Mouse (Mus musculus): ENCODE data around the gene Trip12. TPM values are rescaled to one million over a fixed set of nuclear protein-coding genes. Genes with fewer than 3 reads are reported as not detected.

The Trip12 gene
- polyA plus RNA-seq, 1 experiment from 2014 or later = 64.4 TPM

DNA sequence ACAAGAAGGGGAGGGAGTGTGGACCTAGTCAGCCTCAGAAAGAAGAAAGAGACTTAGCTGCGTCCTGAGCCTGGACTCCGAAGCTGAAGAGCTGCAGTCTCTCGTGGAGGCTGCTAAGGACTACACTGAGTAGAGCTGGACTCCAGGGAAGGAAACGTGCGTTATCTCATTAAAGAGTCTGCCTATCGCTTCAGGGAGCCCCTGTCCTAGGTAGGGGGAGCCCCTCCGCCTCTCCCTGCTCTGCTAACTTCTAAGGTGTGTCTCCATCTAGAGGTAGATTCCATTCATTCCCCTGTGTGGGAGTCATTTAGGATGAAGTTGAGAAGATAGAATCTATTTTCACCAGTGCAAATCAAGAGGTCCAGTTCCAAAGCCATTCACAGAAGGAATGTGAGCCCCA lies 29.2 kb upstream of the Trip12 start:
- Histone ChIP-seq H3K4me2 (ENCODE audit: low read length) (peak overlapping the region; percentile 23; the same call in 1 of the 2 replicates), H3K9ac (ENCODE audit: low read length) (no peak overlapping the region), H3K4me1 (ENCODE audit: control insufficient read depth in 2 of 2, insufficient read depth in 2 of 2, low read length in 2 of 2) (peaks cover 2 to 3% of the 10 kb centered on the region in 2 experiments; a peak in 2 of 4 replicates), H3K27me3 (ENCODE audit: control insufficient read depth, insufficient read depth, low read length) (no peaks in the 10 kb centered on the region), H3K9me3 (ENCODE audit: control insufficient read depth, low read length) (no peaks in the 10 kb centered on the region), H3K4me3 (ENCODE audit: control insufficient read depth in 1 of 2, insufficient read depth in 1 of 2, low read depth in 1 of 2, low read length in 2 of 2) (no peak overlapping the region), H3K27ac (replicated peaks in 1 of 2; ENCODE audit: control insufficient read depth in 1 of 2, insufficient read depth in 1 of 2, low read depth in 2 of 2, low read length in 2 of 2) (no peak overlapping the region), H3K36me3 (ENCODE audit: control insufficient read depth, insufficient read depth, low read length) (no peaks in the 10 kb centered on the region)
- 0 out of 2 replicates have a peak, but pooled peaks have one; percentile 26 for ATAC-seq (ENCODE audit: insufficient number of reproducible peaks, insufficient read depth, low FRiP score, low read depth)
- 20% methylated on average over 7 of the region's 7 CpGs for WGBS

DNA sequence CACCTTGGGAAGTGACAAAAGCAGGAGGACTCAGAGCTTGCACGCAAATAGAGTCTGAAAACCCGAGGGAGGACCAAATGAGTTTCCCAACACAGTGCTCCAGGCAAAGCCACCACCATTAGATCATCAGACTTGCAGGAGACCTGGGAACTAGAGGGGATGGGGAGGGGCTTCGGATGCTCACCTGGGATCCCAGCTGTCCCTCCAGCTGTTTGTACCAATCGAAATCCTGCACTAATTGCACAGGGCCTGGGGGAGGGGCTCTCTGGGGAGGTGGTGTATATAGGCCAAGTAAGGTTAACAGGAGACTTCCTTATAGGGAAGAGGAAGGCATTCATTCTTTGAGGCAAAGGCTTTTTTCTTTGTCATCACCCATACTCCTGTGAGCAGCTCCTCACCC lies 28.5 kb upstream of the Trip12 start:
- no peak overlapping the region for H3K27ac ChIP-seq (replicated peaks in 1 of 2; ENCODE audit: control insufficient read depth in 1 of 2, insufficient read depth in 1 of 2, low read depth in 2 of 2, low read length in 2 of 2)
- no peaks in the 10 kb centered on the region for H3K9me3 ChIP-seq (ENCODE audit: control insufficient read depth, low read length)
- no peaks in the 10 kb centered on the region for H3K27me3 ChIP-seq (ENCODE audit: control insufficient read depth, insufficient read depth, low read length)
- H3K36me3 ChIP-seq (ENCODE audit: control insufficient read depth, insufficient read depth, low read length) = no peaks in the 10 kb centered on the region
- no peak overlapping the region for H3K9ac ChIP-seq (ENCODE audit: low read length)
- no peak for ATAC-seq (ENCODE audit: insufficient number of reproducible peaks, insufficient read depth, low FRiP score, low read depth)
- 75% methylated on average over 4 of the region's 4 CpGs for WGBS
- peaks cover 4% of the 10 kb centered on the region in 2 experiments; a peak in 2 of 4 replicates for H3K4me1 ChIP-seq (ENCODE audit: control insufficient read depth in 2 of 2, insufficient read depth in 2 of 2, low read length in 2 of 2)
- no peak overlapping the region for H3K4me3 ChIP-seq (ENCODE audit: control insufficient read depth in 1 of 2, insufficient read depth in 1 of 2, low read depth in 1 of 2, low read length in 2 of 2)
- no peak overlapping the region for H3K4me2 ChIP-seq (ENCODE audit: low read length)

DNA sequence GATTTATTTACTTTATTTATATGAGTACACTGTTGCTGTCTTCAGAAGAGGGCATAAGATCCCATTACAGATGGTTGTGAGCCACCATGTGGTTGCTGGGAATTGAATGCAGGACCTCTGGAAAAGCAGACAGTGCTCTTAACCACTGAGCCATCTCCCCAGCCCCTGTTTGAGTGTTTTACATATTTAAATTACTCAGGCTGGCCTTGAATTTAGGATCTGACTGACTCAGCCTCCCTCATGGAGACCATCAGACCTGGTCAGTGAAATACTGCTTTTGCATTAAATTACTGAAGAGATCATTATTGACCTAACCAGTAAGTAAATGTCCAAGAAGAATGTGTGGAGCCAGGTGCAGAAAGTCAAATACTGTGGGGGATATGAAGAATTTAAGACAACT lies 28.0 kb upstream of the Trip12 start:
- no peak overlapping the region for H3K9ac ChIP-seq (ENCODE audit: low read length)
- no peaks in the 10 kb centered on the region for H3K9me3 ChIP-seq (ENCODE audit: control insufficient read depth, low read length)
- no peak overlapping the region for H3K4me2 ChIP-seq (ENCODE audit: low read length)

DNA sequence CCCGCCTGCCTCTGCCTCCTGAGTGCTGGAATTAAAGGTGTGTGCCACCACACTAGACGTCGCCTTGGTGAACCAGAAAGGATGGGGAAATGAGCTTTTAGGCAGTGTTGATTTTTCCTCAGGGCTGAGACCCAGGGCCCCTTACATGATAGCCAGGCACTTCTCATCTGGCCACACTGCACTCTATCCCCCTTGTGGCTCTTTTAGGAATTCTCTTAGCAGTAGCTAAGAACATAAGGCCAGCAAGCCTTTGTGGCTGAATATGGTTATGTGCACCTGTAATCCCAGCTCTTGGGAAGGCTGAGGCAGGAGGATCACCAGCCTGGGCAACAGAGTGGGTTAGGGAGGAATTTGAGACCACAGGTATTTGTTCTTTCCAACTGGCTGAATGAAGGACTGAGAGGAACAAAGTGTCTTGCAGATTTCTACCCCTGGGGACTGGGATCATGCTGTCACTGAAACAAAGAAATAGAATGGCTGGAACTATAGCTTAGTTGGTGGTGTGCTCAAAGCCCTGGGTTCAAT lies 26.5 kb upstream of the Trip12 start:
- H3K36me3 ChIP-seq (ENCODE audit: control insufficient read depth, insufficient read depth, low read length) = no peaks in the 10 kb centered on the region
- no peak overlapping the region for H3K27ac ChIP-seq (replicated peaks in 1 of 2; ENCODE audit: control insufficient read depth in 1 of 2, insufficient read depth in 1 of 2, low read depth in 2 of 2, low read length in 2 of 2)
- no peaks in the 10 kb centered on the region for H3K9me3 ChIP-seq (ENCODE audit: control insufficient read depth, low read length)
- no peak overlapping the region for H3K4me2 ChIP-seq (ENCODE audit: low read length)
- H3K4me3 ChIP-seq (ENCODE audit: control insufficient read depth in 1 of 2, insufficient read depth in 1 of 2, low read depth in 1 of 2, low read length in 2 of 2) = no peak overlapping the region
- 99% methylated on average over 3 of the region's 3 CpGs for WGBS
- no peak for ATAC-seq (ENCODE audit: insufficient number of reproducible peaks, insufficient read depth, low FRiP score, low read depth)
- peaks cover 4% of the 10 kb centered on the region in 2 experiments; a peak in 2 of 4 replicates for H3K4me1 ChIP-seq (ENCODE audit: control insufficient read depth in 2 of 2, insufficient read depth in 2 of 2, low read length in 2 of 2)
- no peaks in the 10 kb centered on the region for H3K27me3 ChIP-seq (ENCODE audit: control insufficient read depth, insufficient read depth, low read length)
- no peak overlapping the region for H3K9ac ChIP-seq (ENCODE audit: low read length)

More for the DNA sequence above, 28.0 kb upstream of the Trip12 start:
- Histone ChIP-seq H3K27me3 (ENCODE audit: control insufficient read depth, insufficient read depth, low read length) (no peaks in the 10 kb centered on the region), H3K4me3 (ENCODE audit: control insufficient read depth in 1 of 2, insufficient read depth in 1 of 2, low read depth in 1 of 2, low read length in 2 of 2) (no peak overlapping the region), H3K4me1 (ENCODE audit: control insufficient read depth in 2 of 2, insufficient read depth in 2 of 2, low read length in 2 of 2) (peaks cover 4% of the 10 kb centered on the region in 2 experiments; a peak in 2 of 4 replicates), H3K36me3 (ENCODE audit: control insufficient read depth, insufficient read depth, low read length) (no peaks in the 10 kb centered on the region), H3K27ac (replicated peaks in 1 of 2; ENCODE audit: control insufficient read depth in 1 of 2, insufficient read depth in 1 of 2, low read depth in 2 of 2, low read length in 2 of 2) (no peak overlapping the region)
- no peak for ATAC-seq (ENCODE audit: insufficient number of reproducible peaks, insufficient read depth, low FRiP score, low read depth)

DNA sequence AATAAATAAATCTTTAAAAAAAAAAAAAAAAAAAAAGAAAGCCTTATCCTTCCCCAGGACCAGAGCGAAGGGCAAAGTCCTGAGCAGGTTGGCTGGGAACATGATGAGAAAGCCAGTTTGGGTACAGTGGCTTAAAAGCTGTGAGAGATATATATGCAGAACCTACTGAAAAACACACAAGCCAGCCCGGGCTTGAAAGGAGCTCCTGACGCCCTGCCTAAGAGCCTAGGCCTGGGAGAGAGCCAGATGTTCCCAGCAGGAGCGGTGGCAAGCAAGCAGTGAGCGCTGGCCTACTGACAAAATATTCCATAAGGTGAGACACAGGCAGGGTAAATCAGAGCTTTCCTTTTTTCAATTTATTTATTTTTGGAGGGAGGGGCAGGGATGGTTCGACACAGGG lies 25.9 kb upstream of the Trip12 start:
- H3K9me3 ChIP-seq (ENCODE audit: control insufficient read depth, low read length) = no peaks in the 10 kb centered on the region
- H3K27me3 ChIP-seq (ENCODE audit: control insufficient read depth, insufficient read depth, low read length) = no peaks in the 10 kb centered on the region
- H3K4me2 ChIP-seq (ENCODE audit: low read length) = no peak overlapping the region
- H3K4me1 ChIP-seq (ENCODE audit: control insufficient read depth in 2 of 2, insufficient read depth in 2 of 2, low read length in 2 of 2) = peaks cover 4% of the 10 kb centered on the region in 2 experiments; a peak in 2 of 4 replicates
- no peak overlapping the region for H3K9ac ChIP-seq (ENCODE audit: low read length)
- no peak overlapping the region for H3K4me3 ChIP-seq (ENCODE audit: control insufficient read depth in 1 of 2, insufficient read depth in 1 of 2, low read depth in 1 of 2, low read length in 2 of 2)
- 86% methylated on average over 6 of the region's 6 CpGs for WGBS
- no peak overlapping the region for H3K27ac ChIP-seq (replicated peaks in 1 of 2; ENCODE audit: control insufficient read depth in 1 of 2, insufficient read depth in 1 of 2, low read depth in 2 of 2, low read length in 2 of 2)
- no peak for ATAC-seq (ENCODE audit: insufficient number of reproducible peaks, insufficient read depth, low FRiP score, low read depth)
- no peaks in the 10 kb centered on the region for H3K36me3 ChIP-seq (ENCODE audit: control insufficient read depth, insufficient read depth, low read length)

DNA sequence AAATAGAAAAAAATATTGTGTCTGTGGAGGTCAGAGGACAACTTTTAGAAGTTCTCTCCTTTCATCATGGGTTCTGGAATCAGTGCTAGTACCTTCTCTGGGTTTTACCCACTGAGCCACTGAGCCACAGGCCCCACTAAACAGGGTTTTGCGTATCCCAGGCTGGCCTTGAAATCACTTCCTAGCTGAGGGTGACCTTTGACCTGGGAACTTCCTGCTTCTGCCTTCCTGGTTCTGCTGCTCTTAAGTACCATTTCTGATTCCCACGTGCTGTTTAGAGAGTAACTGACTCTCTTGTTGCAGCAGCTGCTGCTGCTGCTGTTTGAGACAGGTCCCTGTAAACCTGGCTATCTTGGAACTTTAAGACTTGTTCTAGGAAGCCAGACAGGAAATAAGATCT lies 24.3 kb upstream of the Trip12 start:
- Histone ChIP-seq H3K27me3 (ENCODE audit: control insufficient read depth, insufficient read depth, low read length) (no peaks in the 10 kb centered on the region), H3K4me1 (ENCODE audit: control insufficient read depth in 2 of 2, insufficient read depth in 2 of 2, low read length in 2 of 2) (peaks cover 4 to 9% of the 10 kb centered on the region in 2 experiments; a peak in 2 of 4 replicates), H3K36me3 (ENCODE audit: control insufficient read depth, insufficient read depth, low read length) (no peaks in the 10 kb centered on the region), H3K9ac (ENCODE audit: low read length) (no peak overlapping the region), H3K27ac (replicated peaks in 1 of 2; ENCODE audit: control insufficient read depth in 1 of 2, insufficient read depth in 1 of 2, low read depth in 2 of 2, low read length in 2 of 2) (0 out of 4 replicates have a peak overlapping the region, but pooled peaks of 1 of the 2 experiments have one; percentile 1), H3K4me2 (ENCODE audit: low read length) (no peak overlapping the region), H3K9me3 (ENCODE audit: control insufficient read depth, low read length) (no peaks in the 10 kb centered on the region), H3K4me3 (ENCODE audit: control insufficient read depth in 1 of 2, insufficient read depth in 1 of 2, low read depth in 1 of 2, low read length in 2 of 2) (no peak overlapping the region)
- ATAC-seq (ENCODE audit: insufficient number of reproducible peaks, insufficient read depth, low FRiP score, low read depth) = no peak
- WGBS = 43% methylated on average over 2 of the region's 2 CpGs

DNA sequence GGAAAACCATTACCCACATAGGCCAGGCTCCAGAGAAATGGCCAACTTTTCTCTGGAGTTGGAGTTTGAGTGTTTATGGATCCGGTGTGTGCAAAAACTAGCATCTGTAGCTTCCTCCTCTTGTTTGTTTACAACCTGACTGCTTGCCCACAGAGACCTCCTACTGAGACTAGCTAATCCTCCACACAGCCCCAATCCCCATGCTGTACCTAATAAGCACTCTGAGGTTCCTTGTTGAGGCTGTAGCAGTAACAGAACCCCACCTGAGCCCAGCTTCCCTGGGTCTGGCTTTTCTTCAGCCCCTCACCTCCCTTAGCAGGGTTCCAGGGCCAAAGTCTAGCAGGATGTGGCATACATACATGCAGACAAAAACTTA lies 20.9 kb upstream of the Trip12 start:
- Histone ChIP-seq H3K9ac (ENCODE audit: low read length) (no peak overlapping the region), H3K27me3 (ENCODE audit: control insufficient read depth, insufficient read depth, low read length) (no peaks in the 10 kb centered on the region), H3K4me1 (ENCODE audit: control insufficient read depth in 2 of 2, insufficient read depth in 2 of 2, low read length in 2 of 2) (peaks cover 4 to 9% of the 10 kb centered on the region in 2 experiments; a peak in 2 of 4 replicates), H3K4me2 (ENCODE audit: low read length) (no peak overlapping the region), H3K9me3 (ENCODE audit: control insufficient read depth, low read length) (no peaks in the 10 kb centered on the region), H3K27ac (replicated peaks in 1 of 2; ENCODE audit: control insufficient read depth in 1 of 2, insufficient read depth in 1 of 2, low read depth in 2 of 2, low read length in 2 of 2) (no peak overlapping the region), H3K4me3 (ENCODE audit: control insufficient read depth in 1 of 2, insufficient read depth in 1 of 2, low read depth in 1 of 2, low read length in 2 of 2) (no peak overlapping the region), H3K36me3 (ENCODE audit: control insufficient read depth, insufficient read depth, low read length) (no peaks in the 10 kb centered on the region)
- no peak for ATAC-seq (ENCODE audit: insufficient number of reproducible peaks, insufficient read depth, low FRiP score, low read depth)
- WGBS = 56% methylated on average over 1 of the region's 1 CpGs
